Mouse (Mus musculus): ENCODE measurements around the gene Agps. TPM values are rescaled to one million over a fixed set of nuclear protein-coding genes. Genes with fewer than 3 reads are reported as not detected.
"Not testable (repeated sequence)": the region's sequence is repeated elsewhere in the genome, so short reads cannot be mapped to it uniquely, and the experiment has no call there.

Agps gene
- polyA plus RNA-seq, 1 experiment from 2014 or later: 46.6 TPM

DNA sequence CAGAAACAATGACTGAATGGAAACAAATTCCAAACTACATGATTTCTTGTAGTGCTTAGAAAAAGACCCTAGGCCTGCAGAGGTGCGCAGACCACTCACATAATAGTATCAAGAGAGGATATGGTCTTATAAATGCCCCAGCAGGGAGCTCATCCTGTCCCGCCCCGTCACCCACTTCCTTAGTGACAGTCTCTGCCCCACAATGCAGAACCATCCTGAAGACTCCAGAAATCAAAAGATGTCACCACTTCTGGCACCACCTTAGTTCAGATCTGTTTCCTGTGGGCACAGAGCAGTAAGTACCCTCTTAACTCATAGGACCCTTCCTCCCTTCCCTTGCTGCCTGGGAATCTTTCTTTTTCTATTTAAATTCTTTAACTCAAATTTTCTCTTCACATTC, 83.1 kb downstream of the Agps start:
- no peak overlapping the region for H3K27ac ChIP-seq
- no peaks in the 10 kb centered on the region for H3K4me1 ChIP-seq
- H3K36me3 ChIP-seq: peaks cover 46% of the 10 kb centered on the region
- no peak overlapping the region for H3K4me3 ChIP-seq
- no peaks in the 10 kb centered on the region for H3K9me3 ChIP-seq (replicated peaks)
- H3K27me3 ChIP-seq (ENCODE audit: low read depth, poor library complexity, severe bottlenecking): no peaks in the 10 kb centered on the region
- 94% methylated on average over 3 of the region's 3 CpGs for WGBS
- DNase-seq (ENCODE audit: low spot score): no peak

DNA sequence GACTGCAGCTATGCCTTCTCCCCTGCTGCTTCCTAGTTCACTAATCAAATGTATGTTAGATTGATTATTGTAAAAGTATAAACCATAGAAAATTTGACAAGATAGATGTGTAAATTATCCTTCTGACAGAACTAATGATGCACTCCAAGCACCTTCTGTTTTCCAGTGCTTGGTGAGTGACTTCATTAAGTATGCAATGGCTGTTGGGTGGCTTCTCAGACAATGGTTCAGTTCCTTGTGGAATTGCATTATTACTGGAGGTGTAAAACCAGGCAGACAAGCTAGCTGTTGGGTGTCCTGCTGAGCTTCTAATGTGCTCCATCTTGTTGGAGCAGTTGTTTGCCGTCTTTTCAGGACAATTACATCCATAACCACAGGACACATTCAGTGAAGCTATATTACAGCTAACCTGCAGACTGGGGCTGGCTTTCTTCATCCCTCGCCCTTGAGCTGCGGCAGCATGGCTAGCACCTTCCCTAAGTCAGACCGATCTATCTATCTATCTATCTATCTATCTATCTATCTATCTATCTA, 91.9 kb downstream of the Agps start:
- no peak overlapping the region for H3K27ac ChIP-seq
- H3K4me3 ChIP-seq: no peak overlapping the region
- peaks cover 23% of the 10 kb centered on the region for H3K36me3 ChIP-seq
- DNase-seq (ENCODE audit: low spot score): no peak
- H3K27me3 ChIP-seq (ENCODE audit: low read depth, poor library complexity, severe bottlenecking): no peaks in the 10 kb centered on the region
- 74% methylated on average over 4 of the region's 4 CpGs for WGBS
- H3K4me1 ChIP-seq: peaks cover 21% of the 10 kb centered on the region
- H3K9me3 ChIP-seq (replicated peaks): no peaks in the 10 kb centered on the region

- Histone ChIP-seq H3K27me3 (ENCODE audit: low read depth, poor library complexity, severe bottlenecking) (no peaks in the 10 kb centered on the region), H3K27ac (no peak overlapping the region)
- WGBS: 89% methylated on average over 5 of the region's 5 CpGs
Measured at GRCm38 (mm10) chr2:75926061-75926460, 94.1 kb downstream of the Agps start.

DNA sequence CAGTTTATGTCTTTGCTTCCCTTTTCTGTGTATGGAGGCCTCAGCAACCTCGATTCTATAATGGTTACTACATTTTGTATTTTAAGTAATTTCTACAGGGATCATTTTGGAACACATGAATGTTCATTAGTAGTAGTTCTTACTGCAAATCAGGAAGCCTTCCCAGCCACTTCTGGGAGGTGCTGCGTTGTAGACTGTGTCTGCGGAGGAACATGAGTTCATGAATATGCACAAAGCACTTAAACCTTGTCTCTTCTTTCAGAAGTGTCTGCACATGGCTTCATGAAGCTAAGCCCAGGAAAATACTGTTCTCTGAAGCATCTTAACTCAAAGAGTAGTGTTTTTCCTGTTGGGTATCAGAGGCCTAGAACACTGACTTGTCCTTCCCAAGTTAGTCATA, 96.0 kb downstream of the Agps start:
- DNase-seq (ENCODE audit: low spot score): no peak
- no peak overlapping the region for H3K4me3 ChIP-seq
- WGBS: 96% methylated on average over 3 of the region's 3 CpGs

More at GRCm38 (mm10) chr2:75926061-75926460, 94.1 kb downstream of the Agps start:
- Histone ChIP-seq H3K36me3 (peaks cover 29% of the 10 kb centered on the region), H3K4me1 (peaks cover 21% of the 10 kb centered on the region), H3K4me3 (no peak overlapping the region), H3K9me3 (replicated peaks) (no peaks in the 10 kb centered on the region)
- no peak for DNase-seq (ENCODE audit: low spot score)

GRCm38 (mm10) chr2:75929141-75929540, 97.2 kb downstream of the Agps start:
- DNase-seq (ENCODE audit: low spot score): no peak
- Histone ChIP-seq H3K36me3 (peaks cover 24% of the 10 kb centered on the region), H3K27ac (no peak overlapping the region), H3K9me3 (replicated peaks) (no peaks in the 10 kb centered on the region), H3K27me3 (ENCODE audit: low read depth, poor library complexity, severe bottlenecking) (no peaks in the 10 kb centered on the region), H3K4me1 (peaks cover 30% of the 10 kb centered on the region), H3K4me3 (no peak overlapping the region)
- 95% methylated on average over 2 of the region's 2 CpGs for WGBS

More for the DNA sequence above, 96.0 kb downstream of the Agps start:
- Histone ChIP-seq H3K27ac (no peak overlapping the region), H3K4me1 (peaks cover 31% of the 10 kb centered on the region), H3K9me3 (replicated peaks) (no peaks in the 10 kb centered on the region), H3K27me3 (ENCODE audit: low read depth, poor library complexity, severe bottlenecking) (no peaks in the 10 kb centered on the region), H3K36me3 (peaks cover 24% of the 10 kb centered on the region)

GRCm38 (mm10) chr2:75929786-75930444, 97.9 kb downstream of the Agps start:
- 94% methylated on average over 6 of the region's 6 CpGs for WGBS

DNA sequence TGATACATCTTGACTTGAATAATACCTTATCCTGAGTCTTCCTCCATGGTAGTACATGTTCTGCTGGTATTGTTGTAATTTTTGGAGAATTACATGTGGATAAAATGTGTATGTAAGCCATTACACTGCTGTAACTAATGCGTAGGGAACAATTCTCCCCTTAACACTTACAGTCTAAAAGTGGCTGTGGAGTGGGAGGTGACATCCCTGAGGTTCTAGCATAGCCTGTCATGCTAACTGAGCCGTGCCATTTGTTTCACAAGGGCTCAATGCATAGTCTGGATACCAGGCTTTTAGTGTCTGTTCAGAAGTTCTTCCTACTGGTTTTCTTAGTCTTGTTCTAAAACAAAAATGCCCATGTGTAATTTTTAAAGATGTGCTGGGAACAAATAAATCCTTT, 99.0 kb downstream of the Agps start:
- peaks cover 24% of the 10 kb centered on the region for H3K36me3 ChIP-seq
- no peaks in the 10 kb centered on the region for H3K27me3 ChIP-seq (ENCODE audit: low read depth, poor library complexity, severe bottlenecking)
- DNase-seq (ENCODE audit: low spot score): no peak
- peaks cover 24% of the 10 kb centered on the region; the same call in 1 of the 2 replicates for H3K4me1 ChIP-seq
- 93% methylated on average over 2 of the region's 2 CpGs for WGBS
- H3K4me3 ChIP-seq: no peak overlapping the region
- no peak overlapping the region for H3K27ac ChIP-seq
- no peaks in the 10 kb centered on the region for H3K9me3 ChIP-seq (replicated peaks)

More at GRCm38 (mm10) chr2:75929786-75930444, 97.9 kb downstream of the Agps start:
- H3K4me1 ChIP-seq: peaks cover 24% of the 10 kb centered on the region; the same call in 1 of the 2 replicates
- no peak overlapping the region for H3K4me3 ChIP-seq
- no peaks in the 10 kb centered on the region for H3K9me3 ChIP-seq (replicated peaks)
- no peak for DNase-seq (ENCODE audit: low spot score)
- peak overlapping the region; percentile 37; the same call in 1 of the 2 replicates for H3K27ac ChIP-seq
- H3K27me3 ChIP-seq (ENCODE audit: low read depth, poor library complexity, severe bottlenecking): no peaks in the 10 kb centered on the region
- peaks cover 24% of the 10 kb centered on the region for H3K36me3 ChIP-seq

- Histone ChIP-seq H3K27me3 (ENCODE audit: low read depth, poor library complexity, severe bottlenecking) (no peaks in the 10 kb centered on the region), H3K4me1 (peaks cover 28% of the 10 kb centered on the region), H3K36me3 (peaks cover 8% of the 10 kb centered on the region), H3K9me3 (replicated peaks) (no peaks in the 10 kb centered on the region), H3K4me3 (no peak overlapping the region), H3K27ac (peak overlapping the region; percentile 12; the same call in 1 of the 2 replicates)
- WGBS: 62% methylated on average over 7 of the region's 7 CpGs
- DNase-seq (ENCODE audit: low spot score): no peak
Measured at GRCm38 (mm10) chr2:75933541-75933940, 101.6 kb downstream of the Agps start.

GRCm38 (mm10) chr2:75936685-75937084, 104.7 kb downstream of the Agps start:
- H3K9me3 ChIP-seq (replicated peaks); H3K27ac ChIP-seq; DNase-seq (ENCODE audit: low spot score); H3K4me3 ChIP-seq; H3K36me3 ChIP-seq; H3K27me3 ChIP-seq (ENCODE audit: low read depth, poor library complexity, severe bottlenecking): not testable (repeated sequence)
- 96% methylated on average over 2 of the region's 2 CpGs for WGBS
- H3K4me1 ChIP-seq: peaks cover 31% of the 10 kb centered on the region

DNA sequence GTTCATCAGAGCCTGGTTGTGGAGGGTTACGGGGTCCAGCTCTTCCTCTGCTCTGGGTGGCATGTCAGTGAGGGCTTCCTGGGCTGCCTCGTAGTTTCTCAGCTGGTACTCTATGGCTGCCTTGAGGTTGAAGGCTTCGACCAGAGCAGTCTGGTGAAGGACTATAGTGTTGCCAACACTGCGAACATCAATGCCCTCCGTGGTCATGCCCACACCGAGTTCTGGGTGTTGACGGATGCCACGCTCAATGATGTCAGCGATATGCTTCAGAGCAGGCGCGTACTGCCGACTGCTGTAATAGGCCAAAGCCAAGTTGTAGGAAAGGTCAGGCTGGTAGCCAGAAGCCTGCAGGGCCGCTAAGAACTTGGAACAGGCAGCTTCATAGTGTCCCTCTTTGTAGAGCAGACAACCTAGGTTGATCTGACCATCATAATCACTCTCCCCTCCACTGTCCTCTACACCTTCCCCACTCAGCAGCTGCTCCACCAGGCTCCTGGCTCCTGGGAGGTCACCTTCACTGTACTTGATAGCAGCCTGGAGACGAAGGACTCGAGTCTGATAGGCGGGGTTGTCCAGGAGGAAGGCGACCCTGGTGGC, 105.6 kb downstream of the Agps start:
- not testable (repeated sequence) for H3K36me3 ChIP-seq; H3K9me3 ChIP-seq (replicated peaks); DNase-seq (ENCODE audit: low spot score); H3K27me3 ChIP-seq (ENCODE audit: low read depth, poor library complexity, severe bottlenecking)
- H3K4me3 ChIP-seq: peak overlapping the region; percentile 63
- H3K27ac ChIP-seq: peak overlapping the region; percentile 93
- H3K4me1 ChIP-seq: peaks cover 27% of the 10 kb centered on the region
- 68% methylated on average over 16 of the region's 17 CpGs for WGBS

DNA sequence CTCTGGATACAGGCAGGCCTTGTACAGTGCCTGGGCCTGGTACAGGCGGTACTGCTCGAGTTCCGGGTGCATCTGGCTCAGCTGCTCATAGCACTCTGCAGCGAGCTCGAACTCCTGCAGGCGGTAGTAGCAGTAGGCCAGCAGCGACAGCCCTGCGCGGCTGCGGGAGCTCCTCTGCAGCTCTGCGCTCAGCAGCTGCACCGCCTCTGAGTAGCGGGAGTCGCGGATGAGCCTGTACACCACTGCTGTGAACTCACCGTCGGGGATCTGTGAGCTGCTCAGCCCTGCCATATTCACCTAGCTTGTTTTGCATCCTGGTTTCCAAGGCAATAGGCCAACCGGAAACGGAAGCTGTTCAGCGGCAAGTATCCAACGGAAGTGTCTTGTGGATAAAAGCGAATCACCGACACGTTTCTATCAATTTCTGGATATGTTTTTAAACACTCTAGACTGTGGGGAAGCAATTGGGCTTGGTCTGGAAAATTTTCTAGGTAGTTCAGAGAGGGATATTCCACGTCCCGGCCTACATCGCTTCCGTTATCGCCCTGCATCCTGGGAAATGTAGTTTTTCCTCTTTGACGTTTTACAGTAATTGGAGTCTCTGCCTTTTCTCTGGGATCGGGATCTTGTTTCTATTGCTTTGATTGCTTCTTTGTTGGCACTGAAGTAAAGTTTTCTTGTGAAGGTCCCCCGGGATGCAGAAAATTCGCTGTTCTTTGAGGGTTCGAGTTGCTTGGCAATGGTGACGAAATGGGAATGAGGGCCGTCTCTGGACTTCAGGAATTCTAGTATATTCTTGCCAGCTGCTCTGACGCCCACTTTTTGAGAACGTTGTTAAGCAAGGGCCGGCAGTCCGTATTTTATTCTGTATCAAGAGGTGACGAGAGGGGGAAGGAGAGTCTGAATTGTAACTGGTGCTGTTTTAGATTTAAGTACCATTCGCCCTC, 106.4 kb downstream of the Agps start, which contains the start of gene Ttc30b:
Ttc30b (minus strand) TSS at position 469 of the 947 bp plus-strand sequence.
- no peaks in the 10 kb centered on the region for H3K36me3 ChIP-seq
- 4% methylated on average over 42 of the region's 42 CpGs for WGBS
- H3K4me3 ChIP-seq: peak within 1 kb of the TSS; percentile 63
- DNase-seq (ENCODE audit: low spot score): peak; percentile 87
- no peaks in the 10 kb centered on the region for H3K9me3 ChIP-seq (replicated peaks)
- peak within 1 kb of the TSS; percentile 93 for H3K27ac ChIP-seq
- H3K27me3 ChIP-seq (ENCODE audit: low read depth, poor library complexity, severe bottlenecking): 0 out of 2 replicates have a peak, but pooled peaks cover 3% of the 10 kb centered on the region
- H3K4me1 ChIP-seq: peaks cover 19% of the 10 kb centered on the region

GRCm38 (mm10) chr2:75950685-75951084, 118.7 kb downstream of the Agps start:
- 77% methylated on average over 8 of the region's 8 CpGs for WGBS
- Histone ChIP-seq H3K27ac (no peak overlapping the region; the same call in 1 of the 2 replicates), H3K4me3 (no peak overlapping the region), H3K36me3 (no peaks in the 10 kb centered on the region), H3K9me3 (replicated peaks) (no peaks in the 10 kb centered on the region), H3K4me1 (peaks cover 18% of the 10 kb centered on the region), H3K27me3 (ENCODE audit: low read depth, poor library complexity, severe bottlenecking) (0 out of 2 replicates have a peak, but pooled peaks cover 7% of the 10 kb centered on the region)
- DNase-seq (ENCODE audit: low spot score): no peak

Data from limb, embryonic 10.5 days (tissue).